Mouse (Mus musculus): ENCODE results near the gene Gm49398.

The Gm49398 gene

GRCm38 (mm10) chr13:61288739-61289138 lies at the start of gene Gm49398:
Gene Gm49398 (minus strand): TSS chr13:61288839.
- TF ChIP-seq GATA4 (IDR thresholded peaks at IDR 0.05; ENCODE audit: insufficient replicate concordance, low read length): no peak

- TF ChIP-seq GATA4 (IDR thresholded peaks at IDR 0.05; ENCODE audit: insufficient replicate concordance, low read length): no peak
Measured at GRCm38 (mm10) chr13:61255258-61255657, 33.4 kb downstream of the Gm49398 start, which contains the start of gene Cts8. Gene Cts8 (minus strand): TSS chr13:61255358.

GRCm38 (mm10) chr13:61241076-61241947 lies 47.3 kb downstream of the Gm49398 start:
- no peak for TF ChIP-seq GATA4 (IDR thresholded peaks at IDR 0.05; ENCODE audit: insufficient replicate concordance, low read length)

- no peak for TF ChIP-seq GATA4 (IDR thresholded peaks at IDR 0.05; ENCODE audit: insufficient replicate concordance, low read length)
Measured at GRCm38 (mm10) chr13:61203310-61203709, 85.3 kb downstream of the Gm49398 start, which contains the start of gene Cts6. Gene Cts6 (minus strand): TSS chr13:61203410.

Measured in liver, adult (tissue).